Mouse (Mus musculus) olfactory bulb, adult 2 months (tissue): ENCODE data around the gene C77080. TPM values are rescaled to one million over a fixed set of nuclear protein-coding genes. Genes with fewer than 3 reads are reported as not detected.
A peak's percentile ranks its signal among the peaks of the same experiment; 100 is the strongest.

Source experiments
- H3K27ac ChIP-seq: fragments of 200-500 bp; 2 replicates; pipeline ENCODE4 v1.5.1; 2012; ENCODE audit warnings: low read depth, low read length; ENCODE audit not compliant: insufficient read depth
- H3K4me1 ChIP-seq: fragments of 200-500 bp; 2 replicates; pipeline ENCODE4 v1.6.1; 2012; ENCODE audit warnings: low read length; ENCODE audit not compliant: control insufficient read depth, insufficient read depth
- H3K4me3 ChIP-seq: fragments of 200-500 bp; 2 replicates; pipeline ENCODE4 v1.5.1; 2012; ENCODE audit warnings: mild to moderate bottlenecking, low read depth, low read length, moderate library complexity; ENCODE audit not compliant: insufficient read depth
- CTCF ChIP-seq: fragments of 200-500 bp; IDR thresholded peaks from 2 replicates; pipeline ENCODE4 v1.5.1; 2012; ENCODE audit warnings: low read depth, mild to moderate bottlenecking, low read length, moderate library complexity; ENCODE audit not compliant: insufficient read depth
- POLR2A ChIP-seq: fragments of 200-500 bp; IDR thresholded peaks from 2 replicates; pipeline ENCODE4 v1.6.1; 2012; ENCODE audit warnings: mild to moderate bottlenecking, low read depth, low read length, moderate library complexity; ENCODE audit not compliant: insufficient read depth
- WGBS: fragments of 180-500 bp; shearing (Covaris S2); methylation state at CpG from one replicate; pipeline ENCODE4 v1.1.7; 2018; 5-methylcytosine and 5-hydroxymethylcytosine counted together
- polyA plus RNA-seq: library from polyadenylated mRNA; stranded (reverse); fragments of >200 nt; gene quantifications from 2 replicates; pipeline ENCODE4 v1.2.4, GENCODE M21; 2012; ENCODE audit warnings: low replicate concordance; ENCODE audit not compliant: missing spikeins, insufficient read depth, insufficient read length

The C77080 gene
- polyA plus RNA-seq, 1 experiment: not detected

GRCm38 (mm10) chr4:129276453-129276865 lies 15.3 kb upstream of the C77080 start:
- Histone ChIP-seq H3K4me1 (peaks cover 3% of the 10 kb centered on the region; the same call in 1 of the 2 replicates), H3K27ac (no peak overlapping the region), H3K4me3 (no peak overlapping the region)
- TF ChIP-seq CTCF (peak; percentile 99), POLR2A (no peak)
- under 1% methylated on average over 18 of the region's 18 CpGs for WGBS

GRCm38 (mm10) chr4:129272756-129273046 lies 11.5 kb upstream of the C77080 start:
- H3K4me3 ChIP-seq: no peak overlapping the region
- H3K4me1 ChIP-seq: peaks cover 3% of the 10 kb centered on the region; the same call in 1 of the 2 replicates
- H3K27ac ChIP-seq: no peak overlapping the region
- WGBS: 58% methylated on average over 5 of the region's 5 CpGs
- TF ChIP-seq POLR2A (no peak), CTCF (no peak)

GRCm38 (mm10) chr4:129271991-129272755 lies 11.0 kb upstream of the C77080 start:
- 32% methylated on average over 15 of the region's 15 CpGs for WGBS
- Histone ChIP-seq H3K4me1 (peaks cover 3% of the 10 kb centered on the region; the same call in 1 of the 2 replicates), H3K4me3 (no peak overlapping the region), H3K27ac (no peak overlapping the region)
- no peak for TF ChIP-seq CTCF
- TF ChIP-seq POLR2A: no peak

- TF ChIP-seq POLR2A (no peak), CTCF (no peak)
- no peak overlapping the region for H3K4me3 ChIP-seq
- H3K27ac ChIP-seq: no peak overlapping the region
- H3K4me1 ChIP-seq: peaks cover 8% of the 10 kb centered on the region
- 83% methylated on average over 1 of the region's 1 CpGs for WGBS
These were observed 7.5 kb upstream of the C77080 start for GRCm38 (mm10) chr4:129268698-129269097.

GRCm38 (mm10) chr4:129266821-129267220 lies 5.6 kb upstream of the C77080 start:
- Histone ChIP-seq H3K4me3 (no peak overlapping the region), H3K27ac (no peak overlapping the region), H3K4me1 (peaks cover 14% of the 10 kb centered on the region)
- TF ChIP-seq POLR2A (no peak), CTCF (no peak)
- 84% methylated on average over 5 of the region's 5 CpGs for WGBS

GRCm38 (mm10) chr4:129266191-129266590 lies 5.0 kb upstream of the C77080 start:
- Histone ChIP-seq H3K27ac (no peak overlapping the region), H3K4me1 (peaks cover 14% of the 10 kb centered on the region), H3K4me3 (no peak overlapping the region)
- TF ChIP-seq CTCF: no peak
- TF ChIP-seq POLR2A: no peak
- 88% methylated on average over 4 of the region's 4 CpGs for WGBS

- Histone ChIP-seq H3K4me3 (no peak overlapping the region), H3K27ac (peak overlapping the region; percentile 32), H3K4me1 (peaks cover 20% of the 10 kb centered on the region)
- TF ChIP-seq POLR2A (no peak), CTCF (no peak)
- 38% methylated on average over 19 of the region's 19 CpGs for WGBS
These were observed 2.2 kb upstream of the C77080 start for GRCm38 (mm10) chr4:129263225-129264021.

- TF ChIP-seq CTCF (no peak), POLR2A (no peak)
- 14% methylated on average over 6 of the region's 6 CpGs for WGBS
- Histone ChIP-seq H3K4me1 (peaks cover 26% of the 10 kb centered on the region), H3K4me3 (no peak overlapping the region), H3K27ac (no peak overlapping the region)
These were observed 526 bp downstream of the C77080 start for GRCm38 (mm10) chr4:129260678-129261077.

- peaks cover 24% of the 10 kb centered on the region for H3K4me1 ChIP-seq
- no peak overlapping the region for H3K4me3 ChIP-seq
- no peak for TF ChIP-seq CTCF
- TF ChIP-seq POLR2A: no peak
- 92% methylated on average over 4 of the region's 4 CpGs for WGBS
- no peak overlapping the region for H3K27ac ChIP-seq
These were observed 2.1 kb downstream of the C77080 start for GRCm38 (mm10) chr4:129259101-129259500.
